In the genomic region with DNA sequence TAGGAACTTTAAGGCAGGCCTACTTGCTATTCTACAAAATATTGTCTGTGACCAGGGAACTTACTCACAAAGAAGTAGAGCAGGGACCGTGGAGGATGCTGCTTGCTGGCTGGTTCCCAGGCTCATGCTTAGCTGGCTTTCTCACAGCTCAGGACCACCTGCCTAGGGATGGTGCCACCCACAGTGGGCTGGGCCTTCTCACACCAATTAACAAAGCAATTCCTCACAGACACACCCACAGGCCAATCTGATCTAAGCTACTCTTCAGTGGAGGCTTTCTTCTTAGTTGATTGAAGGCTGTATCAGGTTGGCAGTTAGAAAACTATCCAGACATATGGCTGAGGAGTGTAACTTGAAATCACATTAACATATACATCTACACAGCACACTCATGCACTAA, we compare ENCODE assay signal across 26 mouse cellular contexts. TPM values are rescaled to one million over a fixed set of nuclear protein-coding genes. Genes with fewer than 3 reads are reported as not detected.
"Had no signal": no experiment of that assay in that cellular context is flagged by ENCODE, and none has a peak within 500 bp of the region (broad histone marks: within the 10 kb centered on the region; RNA-seq: fewer than 3 reads in every experiment).

No protein-coding gene starts in this region.

- H3K4me1 ChIP-seq: heart, embryonic 12.5 days; hindbrain, embryonic 12.5 days had no signal

- H3K9ac ChIP-seq: heart, embryonic 12.5 days; hindbrain, embryonic 12.5 days; hindbrain, embryonic 14.5 days; intestine, embryonic 15.5 days; limb, embryonic 12.5 days had no signal

- DNase-seq: gastrocnemius, adult 2 months; gastrocnemius, postnatal 10 days; gastrocnemius, postnatal 25 days; heart, adult 2 months; heart, postnatal 10 days; heart, postnatal 4 days; kidney, adult 18-20 months; kidney, adult 8-10 months; kidney, postnatal 10 days; kidney, postnatal 25 days; kidney, postnatal 4 days; liver had no signal

- H3K27me3 ChIP-seq: heart, embryonic 12.5 days; hindbrain, embryonic 12.5 days; intestine, embryonic 15.5 days; limb, embryonic 12.5 days had no signal

- H3K4me3 ChIP-seq: gastrocnemius, adult 2 months; heart, adult 2 months; heart, embryonic 10.5 days; heart, embryonic 12.5 days; hindbrain, embryonic 10.5 days; hindbrain, embryonic 12.5 days; intestine, embryonic 15.5 days; layer of hippocampus, adult 2 months; left cerebral cortex, adult 2 months; limb, embryonic 10.5 days; limb, embryonic 12.5 days had no signal

- H3K9me3 ChIP-seq: heart, embryonic 10.5 days; heart, embryonic 12.5 days; hindbrain, embryonic 12.5 days; intestine, embryonic 15.5 days; limb, embryonic 10.5 days had no signal

- H3K4me2 ChIP-seq: heart, embryonic 12.5 days; hindbrain, embryonic 12.5 days; hindbrain, embryonic 14.5 days; intestine, embryonic 15.5 days; limb, embryonic 12.5 days had no signal

- H3K36me3 ChIP-seq: heart, embryonic 10.5 days; heart, embryonic 12.5 days; hindbrain, embryonic 10.5 days; hindbrain, embryonic 12.5 days; intestine, embryonic 15.5 days; limb, embryonic 10.5 days; limb, embryonic 12.5 days had no signal

- ATAC-seq: hindbrain, embryonic 16.5 days; inflammation-experienced regulatory T-cells, adult 6 months; intestine, embryonic 15.5 days; intestine, postnatal 0 days had no signal

- H3K27ac ChIP-seq: gastrocnemius, adult 2 months; heart, adult 2 months; heart, embryonic 10.5 days; hindbrain, embryonic 10.5 days; hindbrain, embryonic 12.5 days; hindbrain, embryonic 14.5 days; intestine, embryonic 15.5 days; layer of hippocampus, adult 2 months; left cerebral cortex, adult 2 months; limb, embryonic 10.5 days; limb, embryonic 12.5 days had no signal

RNA-seq across cellular contexts. Expression of a gene that starts 15.7 kb away (rescaled TPM):
- total RNA-seq: granulocyte monocyte progenitor cell, adult 5-6 weeks had no signal
- polyA plus RNA-seq: hindbrain, embryonic 12.5 days had no signal
